Mouse (Mus musculus) heart, embryonic 14.5 days (tissue): ENCODE measurements around the gene Ppm1e. TPM values are rescaled to one million over a fixed set of nuclear protein-coding genes. Genes with fewer than 3 reads are reported as not detected.

Source experiments
- ATAC-seq: fragments of 200-750 bp; cut with Nextera tagmentation; 2 replicates; pipeline ENCODE4 v1.8.0; 2017; ENCODE audit warnings: low read depth, moderate TSS enrichment; ENCODE audit not compliant: insufficient number of reproducible peaks, insufficient read depth, low FRiP score
- H3K27ac ChIP-seq, 2 experiments: fragments of 200-500 bp in 1 of 2; fragments of 300-500 bp in 1 of 2; sonication (generic) in 1 of 2; replicated peaks in 1 of 2; 2 replicates each; pipeline ENCODE4 v1.5.1; 2012 to 2014; ENCODE audit warnings: low read depth in 2 of 2, low read length in 2 of 2, control low read depth in 1 of 2, mild to moderate bottlenecking in 1 of 2, mixed read lengths in 1 of 2; ENCODE audit not compliant: control insufficient read depth in 1 of 2, insufficient read depth in 1 of 2
- H3K27me3 ChIP-seq: fragments of 300-500 bp; sonication (generic); 2 replicates; pipeline ENCODE4 v1.6.1; 2014; ENCODE audit warnings: mild to moderate bottlenecking, low read length, control low read depth; ENCODE audit not compliant: control insufficient read depth, insufficient read depth
- H3K36me3 ChIP-seq: fragments of 300-500 bp; sonication (generic); 2 replicates; pipeline ENCODE4 v1.6.1; 2014; ENCODE audit warnings: mild to moderate bottlenecking, control low read depth, low read length, mixed read lengths; ENCODE audit not compliant: control insufficient read depth, insufficient read depth
- H3K4me1 ChIP-seq, 2 experiments: fragments of 200-500 bp in 1 of 2; fragments of 300-500 bp in 1 of 2; sonication (generic) in 1 of 2; 2 replicates each; pipeline ENCODE4 v1.6.1; 2012 to 2014; ENCODE audit warnings: low read length in 2 of 2, control low read depth in 1 of 2, mixed read lengths in 1 of 2; ENCODE audit not compliant: control insufficient read depth in 2 of 2, insufficient read depth in 2 of 2
- H3K4me2 ChIP-seq: fragments of 300-500 bp; sonication (generic); 2 replicates; pipeline ENCODE4 v1.6.1; 2014; ENCODE audit warnings: mild to moderate bottlenecking, low read length
- H3K4me3 ChIP-seq, 2 experiments: fragments of 200-500 bp in 1 of 2; fragments of 300-500 bp in 1 of 2; sonication (generic) in 1 of 2; 2 replicates each; pipeline ENCODE4 v1.5.1; 2012 to 2014; ENCODE audit warnings: low read length in 2 of 2, mild to moderate bottlenecking in 2 of 2, control low read depth in 1 of 2, low read depth in 1 of 2, moderate library complexity in 1 of 2; ENCODE audit not compliant: control insufficient read depth in 1 of 2, insufficient read depth in 1 of 2
- H3K9ac ChIP-seq: fragments of 300-500 bp; sonication (generic); 2 replicates; pipeline ENCODE4 v1.6.1; 2014; ENCODE audit warnings: mild to moderate bottlenecking, low read length
- H3K9me3 ChIP-seq: fragments of 300-500 bp; sonication (generic); 2 replicates; pipeline ENCODE4 v1.6.1; 2016; ENCODE audit warnings: low read length, control low read depth; ENCODE audit not compliant: control insufficient read depth
- WGBS: fragments of 180-500 bp; shearing (Covaris S2); extraction: QIAGEN DNeasy Blood & Tissue Kit; methylation state at CpG from one replicate; pipeline ENCODE4 v1.1.7; 2014; 5-methylcytosine and 5-hydroxymethylcytosine counted together
- polyA plus RNA-seq: library from polyadenylated mRNA; unstranded; fragments of >200 nt; fragmentation: Nextera tagmentation; extraction: Ambion mirVana; gene quantifications from 2 replicates; pipeline ENCODE4 v1.2.1, GENCODE M21; 2014

Ppm1e gene
- polyA plus RNA-seq, 1 experiment from 2014 or later = 7.8 TPM

GRCm38 (mm10) chr11:87299066-87299465, 59.8 kb downstream of the Ppm1e start:
- ATAC-seq = no peak
- WGBS = 36% methylated on average over 5 of the region's 5 CpGs

DNA sequence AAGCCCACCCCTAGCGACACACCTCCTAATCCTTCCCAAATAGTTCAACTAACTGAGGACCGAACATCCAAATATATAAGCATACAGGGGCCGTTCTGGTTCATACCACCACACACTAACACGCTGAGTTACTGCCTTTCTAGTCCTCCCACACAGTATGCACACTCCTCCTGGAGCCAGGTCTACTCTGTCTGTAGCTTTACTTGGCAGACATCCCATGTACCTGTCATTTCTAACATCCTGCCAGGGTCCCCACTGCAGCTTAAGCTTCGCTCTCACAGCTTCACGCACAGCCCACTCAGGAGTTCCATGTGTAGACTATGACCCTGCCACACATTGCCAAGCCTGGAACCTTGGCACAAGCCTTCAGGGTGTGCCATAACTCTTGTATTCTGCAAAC, 62.4 kb downstream of the Ppm1e start:
- peak overlapping the region in 1 of 2 experiments; percentile 44; a peak in 2 of 4 replicates for H3K27ac ChIP-seq
- no peak overlapping the region for H3K4me3 ChIP-seq
- no peak for ATAC-seq
- H3K4me1 ChIP-seq = peaks cover 15 to 28% of the 10 kb centered on the region in 2 experiments
- H3K9ac ChIP-seq = no peak overlapping the region
- 71% methylated on average over 6 of the region's 6 CpGs for WGBS
- no peaks in the 10 kb centered on the region for H3K9me3 ChIP-seq
- no peak overlapping the region for H3K4me2 ChIP-seq
- no peaks in the 10 kb centered on the region for H3K36me3 ChIP-seq
- no peaks in the 10 kb centered on the region for H3K27me3 ChIP-seq

More at GRCm38 (mm10) chr11:87299066-87299465, 59.8 kb downstream of the Ppm1e start:
- Histone ChIP-seq H3K27me3 (no peaks in the 10 kb centered on the region), H3K27ac (peak overlapping the region; percentile 80 to 83), H3K4me3 (no peak overlapping the region), H3K4me1 (peaks cover 15 to 28% of the 10 kb centered on the region in 2 experiments), H3K9ac (0 out of 2 replicates have a peak overlapping the region, but pooled peaks have one; percentile 2), H3K36me3 (no peaks in the 10 kb centered on the region), H3K9me3 (no peaks in the 10 kb centered on the region), H3K4me2 (peak overlapping the region; percentile 38)

DNA sequence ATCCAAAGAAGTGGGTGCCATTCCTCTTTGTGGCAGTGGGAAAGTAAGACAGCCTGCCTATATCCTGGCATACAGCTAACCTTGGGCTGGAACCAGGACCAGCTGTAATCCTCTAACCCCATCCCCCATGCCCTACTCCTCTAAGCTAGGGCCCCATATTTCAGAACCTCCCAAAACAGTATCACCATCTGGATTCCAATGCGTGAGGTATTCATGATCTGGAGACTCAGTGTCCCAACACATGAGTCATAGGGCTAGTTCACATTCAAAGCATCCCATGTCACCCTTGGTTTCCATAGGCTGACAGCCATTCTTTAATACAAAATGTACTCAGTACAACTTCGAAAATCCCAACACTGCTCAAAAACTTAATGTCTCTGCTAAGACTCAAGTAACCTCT, 63.2 kb downstream of the Ppm1e start:
- Histone ChIP-seq H3K4me2 (no peak overlapping the region), H3K4me1 (peaks cover 15 to 34% of the 10 kb centered on the region in 2 experiments), H3K27me3 (no peaks in the 10 kb centered on the region), H3K9me3 (no peaks in the 10 kb centered on the region), H3K27ac (no peak overlapping the region), H3K4me3 (no peak overlapping the region), H3K9ac (no peak overlapping the region), H3K36me3 (no peaks in the 10 kb centered on the region)
- no peak for ATAC-seq
- WGBS = 87% methylated on average over 2 of the region's 2 CpGs

DNA sequence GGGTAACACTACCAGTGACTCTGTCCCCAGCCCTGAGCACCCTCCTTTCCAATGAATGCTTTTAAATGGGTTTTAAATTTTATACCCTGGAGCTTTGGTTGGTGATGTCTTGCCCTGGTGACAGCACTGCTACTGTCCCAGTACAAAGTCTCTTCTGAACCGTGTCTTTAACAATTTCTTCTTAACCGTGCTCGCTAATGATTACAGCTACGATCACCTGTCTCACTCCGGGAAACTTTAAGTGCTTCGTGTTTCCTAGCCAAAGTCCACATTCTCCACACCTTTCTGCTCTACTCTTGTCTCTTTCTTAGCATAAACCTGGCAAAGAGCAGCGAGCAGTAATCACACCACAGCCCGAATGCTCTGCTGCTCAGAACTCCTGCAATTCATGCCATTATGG, 69.5 kb downstream of the Ppm1e start:
- H3K9me3 ChIP-seq = no peaks in the 10 kb centered on the region
- peaks cover 0 to 9% of the 10 kb centered on the region in 2 experiments; a peak in 3 of 4 replicates for H3K4me1 ChIP-seq
- H3K36me3 ChIP-seq = no peaks in the 10 kb centered on the region
- H3K27ac ChIP-seq = no peak overlapping the region
- H3K4me3 ChIP-seq = no peak overlapping the region
- 87% methylated on average over 8 of the region's 8 CpGs for WGBS
- ATAC-seq = no peak
- no peak overlapping the region for H3K4me2 ChIP-seq
- H3K9ac ChIP-seq = no peak overlapping the region
- H3K27me3 ChIP-seq = no peaks in the 10 kb centered on the region

GRCm38 (mm10) chr11:87286194-87286593, 72.6 kb downstream of the Ppm1e start:
- no peak for ATAC-seq
- WGBS = 84% methylated on average over 2 of the region's 2 CpGs
- no peak overlapping the region for H3K4me3 ChIP-seq
- no peak overlapping the region for H3K27ac ChIP-seq
- H3K9me3 ChIP-seq = no peaks in the 10 kb centered on the region
- no peaks in the 10 kb centered on the region for H3K27me3 ChIP-seq
- no peak overlapping the region for H3K4me2 ChIP-seq
- no peak overlapping the region for H3K9ac ChIP-seq
- H3K4me1 ChIP-seq = peaks cover 0 to 8% of the 10 kb centered on the region in 2 experiments; a peak in 2 of 4 replicates
- no peaks in the 10 kb centered on the region for H3K36me3 ChIP-seq

DNA sequence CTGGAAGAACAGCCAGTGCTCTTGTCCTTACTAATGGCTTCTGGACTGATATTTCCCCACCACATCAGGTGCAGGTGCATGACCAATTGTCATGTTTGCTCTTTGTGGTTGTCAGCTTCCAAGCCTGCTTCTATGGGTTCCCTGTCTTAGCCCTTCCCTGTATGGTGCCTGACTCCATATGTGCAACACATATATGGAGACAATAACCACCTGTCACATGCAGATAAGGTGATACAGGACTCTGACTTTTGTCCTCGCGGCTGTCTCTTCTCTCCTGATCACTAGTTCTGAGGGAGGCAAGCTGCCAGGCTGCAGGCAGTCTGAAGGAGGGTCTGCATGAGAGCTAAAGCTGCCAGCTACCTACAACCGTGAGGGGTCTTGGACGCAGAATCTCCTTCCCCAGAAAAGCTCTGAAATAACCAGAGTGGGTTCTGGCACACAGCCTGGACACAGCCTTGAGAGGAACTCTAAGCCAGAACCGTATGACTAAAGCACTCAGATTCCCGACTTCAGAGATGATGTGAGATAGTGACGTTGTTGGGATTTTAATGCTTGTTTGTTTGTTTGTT, 76.8 kb downstream of the Ppm1e start:
- Histone ChIP-seq H3K9ac (no peak overlapping the region), H3K36me3 (no peaks in the 10 kb centered on the region), H3K4me2 (no peak overlapping the region), H3K4me3 (no peak overlapping the region), H3K4me1 (peaks cover under 1 to 2% of the 10 kb centered on the region in 2 experiments; a peak in 2 of 4 replicates), H3K27ac (no peak overlapping the region), H3K9me3 (no peaks in the 10 kb centered on the region), H3K27me3 (no peaks in the 10 kb centered on the region)
- no peak for ATAC-seq
- WGBS = 62% methylated on average over 7 of the region's 7 CpGs

- no peak overlapping the region for H3K4me3 ChIP-seq
- H3K27me3 ChIP-seq = no peaks in the 10 kb centered on the region
- H3K4me2 ChIP-seq = no peak overlapping the region
- no peak overlapping the region for H3K9ac ChIP-seq
- H3K9me3 ChIP-seq = no peaks in the 10 kb centered on the region
- peaks cover 7 to 13% of the 10 kb centered on the region in 2 experiments for H3K4me1 ChIP-seq
- 57% methylated on average over 5 of the region's 5 CpGs for WGBS
- no peak for ATAC-seq
- no peak overlapping the region for H3K27ac ChIP-seq
- no peaks in the 10 kb centered on the region for H3K36me3 ChIP-seq
Measured at GRCm38 (mm10) chr11:87279461-87279860, 79.4 kb downstream of the Ppm1e start.

- H3K4me2 ChIP-seq = no peak overlapping the region
Measured at GRCm38 (mm10) chr11:87278807-87279206, 80.0 kb downstream of the Ppm1e start.

More at GRCm38 (mm10) chr11:87278807-87279206, 80.0 kb downstream of the Ppm1e start:
- H3K9ac ChIP-seq = no peak overlapping the region
- H3K4me3 ChIP-seq = no peak overlapping the region
- no peak overlapping the region for H3K27ac ChIP-seq
- WGBS = 77% methylated on average over 4 of the region's 4 CpGs
- H3K36me3 ChIP-seq = no peaks in the 10 kb centered on the region
- H3K9me3 ChIP-seq = no peaks in the 10 kb centered on the region
- no peaks in the 10 kb centered on the region for H3K27me3 ChIP-seq
- H3K4me1 ChIP-seq = peaks cover 7 to 13% of the 10 kb centered on the region in 2 experiments
- ATAC-seq = no peak
